20 mouse cellular contexts compared by ENCODE assay signal in genomic region chr10:69858011-69858410, GRCm38 (mm10).
DNase-seq lines count a peak whose midpoint lies in the region; ATAC-seq and TF ChIP-seq lines count a peak whose summit lies in the region.
"Had no signal": no experiment of that assay in that cellular context is flagged by ENCODE, and none has a peak within 500 bp of the region (broad histone marks: within the 10 kb centered on the region; RNA-seq: fewer than 3 reads in every experiment).

No protein-coding gene starts in this region.

- no peaks in the 10 kb centered on the region for H3K79me2 ChIP-seq in MEL (ENCODE audit: control insufficient read depth, insufficient read depth, low read length, poor library complexity)

- 0 out of 2 replicates have a peak overlapping the region, but pooled peaks have one; percentile 80 for H3K27ac ChIP-seq in forebrain, embryonic 12.5 days
- no peak overlapping the region for H3K27ac ChIP-seq in forebrain, embryonic 11.5 days (ENCODE audit: low read depth, low read length)
- peak overlapping the region; percentile 74 for H3K27ac ChIP-seq in left cerebral cortex, adult 2 months
- H3K27ac ChIP-seq in MEL (ENCODE audit: control insufficient read depth, low read depth, low read length) = no peak overlapping the region
- H3K27ac ChIP-seq: gastrocnemius, adult 2 months; limb, embryonic 10.5 days had no signal

- WGBS in forebrain, embryonic 12.5 days = 94% methylated on average over 9 of the region's 9 CpGs
- WGBS in forebrain, embryonic 11.5 days = 94% methylated on average over 9 of the region's 9 CpGs

- no peak overlapping the region for H3K9ac ChIP-seq in forebrain, embryonic 12.5 days
- no peak overlapping the region for H3K9ac ChIP-seq in forebrain, embryonic 11.5 days (ENCODE audit: low read length)
- H3K9ac ChIP-seq in MEL (ENCODE audit: control insufficient read depth, low read depth, low read length, poor library complexity, severe bottlenecking) = no peak overlapping the region
- H3K9ac ChIP-seq: liver, postnatal 0 days had no signal

- no peaks in the 10 kb centered on the region for H3K36me3 ChIP-seq in forebrain, embryonic 12.5 days (replicated peaks)
- H3K36me3 ChIP-seq in forebrain, embryonic 11.5 days (ENCODE audit: control insufficient read depth, insufficient read depth, low read length) = no peaks in the 10 kb centered on the region
- H3K36me3 ChIP-seq in MEL (ENCODE audit: control insufficient read depth in 1 of 2, insufficient read depth in 2 of 2, low read length in 2 of 2) = no peaks in the 10 kb centered on the region
- H3K36me3 ChIP-seq: limb, embryonic 10.5 days had no signal

- intact Hi-C loops in left cerebral cortex, adult 2 months (cut with DNase I) = loop anchor here (5.0 kb wide), 1 partner anchor 146 kb away; no protein-coding TSS in a partner anchor

- DNase-seq in forebrain, embryonic 11.5 days (ENCODE audit: low spot score) = no peak
- DNase-seq in left cerebral cortex, adult 2 months (ENCODE audit: extremely low spot score in 1 of 2, low spot score in 2 of 2) = no peak
- no peak for DNase-seq in left cerebral cortex, adult 11 months (ENCODE audit: low spot score)
- DNase-seq in MEL (ENCODE audit: low read depth, low spot score) = peak; percentile 14
- no peak for DNase-seq in right cerebral cortex, adult 18-20 months
- DNase-seq in ovary, postnatal 14 days (ENCODE audit: low spot score) = no peak
- DNase-seq: gastrocnemius, adult 2 months; heart, postnatal 14 days; kidney, adult 8-10 months; kidney, postnatal 14 days; liver, postnatal 0 days; lung, postnatal 10 days; thymus, postnatal 36 days had no signal

- TF ChIP-seq RAD21 in MEL (IDR thresholded peaks at IDR 0.05; ENCODE audit: low read depth, low read length) = no peak

- TF ChIP-seq POLR2A in MEL (IDR thresholded peaks at IDR 0.05; ENCODE audit: control insufficient read depth in 1 of 2, insufficient read depth in 1 of 2, low read depth in 1 of 2, low read length in 2 of 2, poor library complexity in 1 of 2) = no peak

- TF ChIP-seq EP300 in MEL (IDR thresholded peaks at IDR 0.05; ENCODE audit: low read depth in 1 of 2, low read length in 2 of 2) = no peak

- no peaks in the 10 kb centered on the region for H3K27me3 ChIP-seq in forebrain, embryonic 12.5 days
- H3K27me3 ChIP-seq in forebrain, embryonic 11.5 days (ENCODE audit: control insufficient read depth, insufficient read depth, low read length) = no peaks in the 10 kb centered on the region
- H3K27me3 ChIP-seq in MEL (ENCODE audit: control insufficient read depth in 1 of 2, insufficient read depth in 2 of 2, low read length in 2 of 2) = no peaks in the 10 kb centered on the region

- H3K4me2 ChIP-seq in forebrain, embryonic 12.5 days = no peak overlapping the region
- H3K4me2 ChIP-seq in forebrain, embryonic 11.5 days (ENCODE audit: low read depth, low read length, severe bottlenecking) = no peak overlapping the region
- H3K4me2 ChIP-seq: heart, embryonic 11.5 days had no signal

- TF ChIP-seq CTCF in left cerebral cortex, adult 2 months (IDR thresholded peaks at IDR 0.05) = no peak
- TF ChIP-seq CTCF in MEL (IDR thresholded peaks at IDR 0.05 in 2 of 3, conservative IDR thresholded peaks at IDR 0.05 in 1 of 3; ENCODE audit: control insufficient read depth in 1 of 3, insufficient read depth in 1 of 3, low read depth in 2 of 3, low read length in 3 of 3, poor library complexity in 1 of 3, severe bottlenecking in 1 of 3) = no peak

- H3K9me3 ChIP-seq in forebrain, embryonic 12.5 days = no peaks in the 10 kb centered on the region
- no peaks in the 10 kb centered on the region for H3K9me3 ChIP-seq in forebrain, embryonic 11.5 days (ENCODE audit: control insufficient read depth, low read length)
- no peaks in the 10 kb centered on the region for H3K9me3 ChIP-seq in MEL (replicated peaks; ENCODE audit: insufficient read depth, low read length)
- H3K9me3 ChIP-seq: limb, embryonic 10.5 days had no signal

- no peak for ATAC-seq in forebrain, embryonic 12.5 days (ENCODE audit: low FRiP score)
- ATAC-seq in forebrain, embryonic 11.5 days (replicated peaks; ENCODE audit: low FRiP score) = no peak
- peak; percentile 76 for ATAC-seq in megakaryocyte, adult 5-6 weeks (ENCODE audit: poor library complexity, severe bottlenecking)
- ATAC-seq: CD4-positive, CD25-positive, alpha-beta regulatory T cell, adult 4 months; inflammation-experienced regulatory T-cells, adult 6 months; liver, postnatal 0 days had no signal

- H3K4me1 ChIP-seq in forebrain, embryonic 12.5 days = peaks cover 13% of the 10 kb centered on the region
- H3K4me1 ChIP-seq in forebrain, embryonic 11.5 days (replicated peaks; ENCODE audit: control insufficient read depth, insufficient read depth, low read length) = no peaks in the 10 kb centered on the region
- no peaks in the 10 kb centered on the region for H3K4me1 ChIP-seq in MEL (ENCODE audit: control insufficient read depth in 1 of 2, insufficient read depth in 2 of 2, low read length in 2 of 2)

- no peak overlapping the region for H3K4me3 ChIP-seq in forebrain, embryonic 12.5 days (replicated peaks)
- no peak overlapping the region for H3K4me3 ChIP-seq in forebrain, embryonic 11.5 days (ENCODE audit: low read depth, low read length)
- H3K4me3 ChIP-seq in left cerebral cortex, adult 2 months = no peak overlapping the region
- no peak overlapping the region for H3K4me3 ChIP-seq in MEL (ENCODE audit: control insufficient read depth in 1 of 2, insufficient read depth in 1 of 2, low read depth in 2 of 2, low read length in 2 of 2)
- H3K4me3 ChIP-seq: gastrocnemius, adult 2 months; limb, embryonic 10.5 days; myocyte had no signal

TF ChIP-seq in MEL, 35 proteins besides CTCF, POLR2A, EP300 and RAD21:
- no peak for TF ChIP-seq GABPA (IDR thresholded peaks at IDR 0.05; ENCODE audit: low read depth, low read length)
- TF ChIP-seq TAL1 (IDR thresholded peaks at IDR 0.05; ENCODE audit: low read length) = no peak
- no peak for TF ChIP-seq MXI1 (IDR thresholded peaks at IDR 0.05; ENCODE audit: low read depth, low read length)
- TF ChIP-seq MAFK (IDR thresholded peaks at IDR 0.05; ENCODE audit: borderline replicate concordance, low read depth, low read length) = no peak
- no peak for TF ChIP-seq MYB (IDR thresholded peaks at IDR 0.05; ENCODE audit: low read depth, low read length)
- TF ChIP-seq KAT2A (conservative IDR thresholded peaks at IDR 0.05; ENCODE audit: low read depth, low read length) = no peak
- no peak for TF ChIP-seq MAX (IDR thresholded peaks at IDR 0.05; ENCODE audit: low read length)
- no peak for TF ChIP-seq JUND (IDR thresholded peaks at IDR 0.05; ENCODE audit: low read depth, low read length)
- TF ChIP-seq ZNF384 (IDR thresholded peaks at IDR 0.05; ENCODE audit: low read depth, low read length) = no peak
- TF ChIP-seq USF2 (IDR thresholded peaks at IDR 0.05; ENCODE audit: borderline replicate concordance in 1 of 2, insufficient read depth in 1 of 2, low read depth in 1 of 2, low read length in 2 of 2) = no peak
- TF ChIP-seq SIN3A (IDR thresholded peaks at IDR 0.05; ENCODE audit: low read length) = no peak

Comparison
In these comparisons a context has a peak if more than half of its experiments do, and no peak if none do; other contexts are left out.
1. H3K27ac ChIP-seq: peak in forebrain, embryonic 12.5 days (single experiment) and left cerebral cortex, adult 2 months (single experiment); none in forebrain, embryonic 11.5 days (single experiment) and MEL (single experiment).